ENCODE assay signal across 20 mouse cellular contexts in genomic region chr8:12955880-12956279, GRCm38 (mm10).
"Had no signal": no experiment of that assay in that cellular context is flagged by ENCODE, and none has a peak within 500 bp of the region (broad histone marks: within the 10 kb centered on the region; RNA-seq: fewer than 3 reads in every experiment).

No protein-coding gene starts in this region.

- H3K27ac ChIP-seq: kidney, postnatal 0 days; limb, embryonic 10.5 days; limb, embryonic 13.5 days; liver, embryonic 12.5 days; liver, embryonic 15.5 days; stomach, postnatal 0 days had no signal

- H3K36me3 ChIP-seq: limb, embryonic 10.5 days; liver, embryonic 12.5 days; liver, embryonic 15.5 days had no signal

- DNase-seq: kidney, adult 2 months; kidney, postnatal 25 days; liver; lung, adult 2 months; lung, postnatal 14 days; lung, postnatal 4 days; midbrain, embryonic 14.5 days; retina, postnatal 1 day; thymus, adult 2 months; thymus, postnatal 14 days; thymus, postnatal 4 days had no signal

- ATAC-seq: liver, embryonic 12.5 days had no signal

- H3K27me3 ChIP-seq: limb, embryonic 13.5 days; liver, embryonic 15.5 days; neural tube, embryonic 13.5 days had no signal

- H3K4me1 ChIP-seq: liver, embryonic 12.5 days had no signal

- H3K4me3 ChIP-seq: limb, embryonic 10.5 days; limb, embryonic 13.5 days; liver, embryonic 12.5 days; liver, embryonic 15.5 days; myocyte; neural tube, embryonic 13.5 days had no signal

- H3K9me3 ChIP-seq: limb, embryonic 10.5 days; limb, embryonic 13.5 days; liver, embryonic 12.5 days; liver, embryonic 15.5 days; megakaryocyte, embryonic 14.5 days; neural tube, embryonic 13.5 days had no signal
